Mouse (Mus musculus) midbrain, embryonic 14.5 days (tissue): ENCODE measurements around the gene Olfr523. TPM values are rescaled to one million over a fixed set of nuclear protein-coding genes. Genes with fewer than 3 reads are reported as not detected.

Source experiments
- ATAC-seq: fragments of 200-750 bp; cut with Nextera tagmentation; 2 replicates; pipeline ENCODE4 v1.8.0; 2017; ENCODE audit warnings: moderate number of reproducible peaks, moderate library complexity; ENCODE audit not compliant: low FRiP score, low TSS enrichment
- DNase-seq: peaks from one replicate; pipeline ENCODE4 v3.0.0-alpha.2; 2015
- H3K27ac ChIP-seq: fragments of 300-500 bp; sonication (generic); replicated peaks from 2 replicates; pipeline ENCODE4 v1.5.1; 2014; ENCODE audit warnings: mild to moderate bottlenecking, low read depth, low read length, moderate library complexity
- H3K27me3 ChIP-seq: fragments of 300-500 bp; sonication (generic); 2 replicates; pipeline ENCODE4 v1.6.1; 2014; ENCODE audit warnings: low read length, control low read depth, mixed read lengths; ENCODE audit not compliant: control insufficient read depth, insufficient read depth
- H3K36me3 ChIP-seq: fragments of 300-500 bp; sonication (generic); 2 replicates; pipeline ENCODE4 v1.6.1; 2014; ENCODE audit warnings: low read length, control low read depth; ENCODE audit not compliant: control insufficient read depth, insufficient read depth
- H3K4me1 ChIP-seq: fragments of 300-500 bp; sonication (generic); 2 replicates; pipeline ENCODE4 v1.6.1; 2014; ENCODE audit warnings: mild to moderate bottlenecking, antibody characterized with exemption, low read length, control low read depth; ENCODE audit not compliant: control insufficient read depth, insufficient read depth
- H3K4me2 ChIP-seq: fragments of 300-500 bp; sonication (generic); 2 replicates; pipeline ENCODE4 v1.6.1; 2014; ENCODE audit warnings: mild to moderate bottlenecking, low read length, moderate library complexity
- H3K4me3 ChIP-seq: fragments of 300-500 bp; sonication (generic); replicated peaks from 2 replicates; pipeline ENCODE4 v1.5.1; 2014; ENCODE audit warnings: low read depth, low read length
- H3K9ac ChIP-seq: fragments of 300-500 bp; sonication (generic); replicated peaks from 2 replicates; pipeline ENCODE4 v1.6.1; 2014; ENCODE audit warnings: mild to moderate bottlenecking, low read length, moderate library complexity
- H3K9me3 ChIP-seq: fragments of 300-500 bp; sonication (generic); 2 replicates; pipeline ENCODE4 v1.6.1; 2016; ENCODE audit warnings: low read length, control low read depth, mixed read lengths; ENCODE audit not compliant: control insufficient read depth
- WGBS: fragments of 180-500 bp; shearing (Covaris S2); extraction: QIAGEN DNeasy Blood & Tissue Kit; methylation state at CpG from one replicate; pipeline ENCODE4 v1.1.7; 2014; 5-methylcytosine and 5-hydroxymethylcytosine counted together
- polyA plus RNA-seq: library from polyadenylated mRNA; unstranded; fragments of >200 nt; fragmentation: Nextera tagmentation; extraction: Ambion mirVana; gene quantifications from 2 replicates; pipeline ENCODE4 v1.2.1, GENCODE M21; 2014

Gene Olfr523
- polyA plus RNA-seq, 1 experiment from 2014 or later, result not detected

DNA sequence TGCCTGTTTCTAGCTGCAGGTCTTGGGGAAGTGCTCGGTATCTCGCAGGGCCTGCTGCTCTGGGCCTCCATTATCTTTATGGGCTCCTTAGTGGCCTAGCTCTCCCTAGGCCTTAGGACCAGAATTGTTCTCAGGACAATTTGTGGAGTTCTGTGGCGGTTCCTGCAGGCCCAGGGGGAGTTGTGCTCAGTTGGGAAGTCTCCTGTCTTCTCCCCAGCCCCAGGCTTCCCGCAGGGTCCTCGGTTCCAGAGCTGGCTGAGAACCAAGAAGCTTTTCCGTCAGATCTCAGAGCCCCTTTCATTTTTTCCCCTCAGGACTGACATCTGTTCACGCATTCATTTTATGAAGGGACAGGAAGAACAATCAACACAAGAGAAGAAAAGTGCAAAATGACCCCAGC is 8.4 kb upstream of the Olfr523 start, which contains the start of gene Olfr522:
TSS of gene Olfr522 (minus strand) at position 101 of the 400 bp plus-strand sequence.
- no peak for DNase-seq
- Histone ChIP-seq H3K9ac (no peak within 1 kb of the TSS), H3K9me3 (no peaks in the 10 kb centered on the region), H3K36me3 (no peaks in the 10 kb centered on the region), H3K4me3 (no peak within 1 kb of the TSS), H3K4me2 (no peak within 1 kb of the TSS), H3K27ac (no peak within 1 kb of the TSS), H3K4me1 (no peaks in the 10 kb centered on the region), H3K27me3 (no peaks in the 10 kb centered on the region)
- WGBS, result 76% methylated on average over 7 of the region's 7 CpGs
- no peak for ATAC-seq

DNA sequence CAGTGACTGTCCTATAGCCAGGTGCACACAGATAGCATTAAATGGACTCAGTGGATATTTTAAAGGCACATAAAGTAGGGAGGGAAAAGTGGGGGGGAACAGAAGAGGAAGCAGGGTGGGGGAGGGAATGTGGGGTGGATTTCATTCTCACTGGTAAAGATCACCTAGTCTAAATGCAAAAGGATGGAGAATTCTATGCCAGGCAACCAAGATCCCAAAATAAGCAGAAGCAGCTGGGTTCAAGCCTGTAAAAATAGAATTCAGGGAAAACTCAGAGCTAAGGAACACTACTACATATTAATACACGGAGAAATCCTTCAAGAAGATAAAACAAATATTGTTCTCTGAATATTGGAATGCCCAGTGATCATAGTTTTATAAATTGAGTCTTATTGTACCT is 5.1 kb upstream of the Olfr523 start:
- no peak overlapping the region for H3K4me2 ChIP-seq
- H3K9ac ChIP-seq, result no peak overlapping the region
- H3K4me3 ChIP-seq, result no peak overlapping the region
- H3K27ac ChIP-seq, result no peak overlapping the region
- no peaks in the 10 kb centered on the region for H3K4me1 ChIP-seq
- 81% methylated on average over 1 of the region's 1 CpGs for WGBS
- ATAC-seq, result no peak
- H3K27me3 ChIP-seq, result no peaks in the 10 kb centered on the region
- H3K9me3 ChIP-seq, result no peaks in the 10 kb centered on the region
- DNase-seq, result no peak
- H3K36me3 ChIP-seq, result no peaks in the 10 kb centered on the region

DNA sequence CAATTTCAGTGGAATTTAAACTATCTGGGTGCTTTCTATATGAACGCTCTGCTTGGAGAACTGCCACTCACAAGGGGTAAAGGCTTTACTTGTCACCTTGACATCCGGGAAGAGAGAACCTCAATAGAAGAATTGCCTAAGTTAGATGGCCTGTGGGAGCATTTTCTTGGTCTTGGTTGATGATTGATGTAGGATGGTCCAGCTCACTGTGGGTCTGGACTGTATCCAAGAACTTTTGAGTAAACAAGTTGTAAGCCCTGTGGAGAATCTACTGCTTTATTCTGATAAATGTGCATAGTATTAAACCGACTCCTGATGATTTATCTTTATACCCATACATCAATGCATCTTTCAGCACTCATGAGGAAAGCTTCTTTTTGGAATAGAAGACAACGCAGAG is 3.6 kb upstream of the Olfr523 start:
- DNase-seq (no peak), ATAC-seq (no peak)
- Histone ChIP-seq H3K27me3 (no peaks in the 10 kb centered on the region), H3K9me3 (no peaks in the 10 kb centered on the region), H3K9ac (no peak overlapping the region), H3K27ac (no peak overlapping the region), H3K4me3 (no peak overlapping the region), H3K4me1 (no peaks in the 10 kb centered on the region), H3K4me2 (no peak overlapping the region), H3K36me3 (no peaks in the 10 kb centered on the region)
- 89% methylated on average over 4 of the region's 4 CpGs for WGBS

DNA sequence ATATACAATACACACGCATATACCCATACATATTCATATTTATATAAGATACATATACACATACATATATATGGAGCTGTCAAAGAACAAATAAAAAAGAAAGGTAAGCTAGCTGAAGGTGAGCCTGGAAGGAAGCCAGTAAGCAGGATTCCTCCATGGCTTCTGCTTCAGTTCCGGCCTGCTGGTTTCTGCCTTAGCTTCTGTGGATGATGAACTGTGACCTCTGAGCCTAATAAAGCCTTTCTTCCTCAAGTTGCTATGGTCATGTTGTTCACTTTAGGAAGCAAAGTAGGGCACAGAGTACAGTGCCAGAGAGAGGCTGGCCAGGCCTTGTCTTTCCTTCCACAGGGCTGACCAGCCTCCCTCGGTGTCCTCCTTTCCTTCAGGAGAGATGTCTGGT is 2.2 kb upstream of the Olfr523 start:
- no peak overlapping the region for H3K4me2 ChIP-seq
- H3K4me1 ChIP-seq, result no peaks in the 10 kb centered on the region
- no peaks in the 10 kb centered on the region for H3K36me3 ChIP-seq
- no peaks in the 10 kb centered on the region for H3K27me3 ChIP-seq
- no peak for ATAC-seq
- DNase-seq, result no peak
- 97% methylated on average over 3 of the region's 3 CpGs for WGBS
- H3K9ac ChIP-seq, result no peak overlapping the region
- H3K9me3 ChIP-seq, result no peaks in the 10 kb centered on the region
- no peak overlapping the region for H3K4me3 ChIP-seq
- no peak overlapping the region for H3K27ac ChIP-seq

DNA sequence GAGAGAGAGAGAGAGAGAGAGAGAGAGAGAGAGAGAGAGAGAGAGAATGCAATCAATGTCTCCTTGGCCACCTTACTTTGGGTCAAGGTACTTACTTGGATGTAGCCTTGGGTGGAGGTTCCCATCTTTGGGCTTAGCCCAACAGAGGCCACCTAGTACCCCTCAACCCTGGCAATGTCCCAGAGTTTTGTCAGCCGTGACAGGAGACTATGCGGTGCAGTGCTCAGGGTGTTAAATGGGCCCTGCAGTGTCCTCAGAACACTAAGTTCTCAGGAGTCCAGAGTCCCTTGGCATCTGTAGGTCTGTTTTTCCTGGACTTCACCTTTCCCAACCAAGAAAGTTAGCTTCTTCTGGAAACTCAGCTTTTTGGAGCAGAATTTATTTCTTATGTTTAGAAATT is 6.2 kb downstream of the Olfr523 start:
- Histone ChIP-seq H3K27me3 (no peaks in the 10 kb centered on the region), H3K4me1 (no peaks in the 10 kb centered on the region), H3K4me2 (no peak overlapping the region), H3K36me3 (no peaks in the 10 kb centered on the region), H3K9ac (no peak overlapping the region), H3K27ac (no peak overlapping the region), H3K9me3 (no peaks in the 10 kb centered on the region), H3K4me3 (no peak overlapping the region)
- WGBS, result 83% methylated on average over 2 of the region's 2 CpGs
- ATAC-seq (no peak), DNase-seq (no peak)

DNA sequence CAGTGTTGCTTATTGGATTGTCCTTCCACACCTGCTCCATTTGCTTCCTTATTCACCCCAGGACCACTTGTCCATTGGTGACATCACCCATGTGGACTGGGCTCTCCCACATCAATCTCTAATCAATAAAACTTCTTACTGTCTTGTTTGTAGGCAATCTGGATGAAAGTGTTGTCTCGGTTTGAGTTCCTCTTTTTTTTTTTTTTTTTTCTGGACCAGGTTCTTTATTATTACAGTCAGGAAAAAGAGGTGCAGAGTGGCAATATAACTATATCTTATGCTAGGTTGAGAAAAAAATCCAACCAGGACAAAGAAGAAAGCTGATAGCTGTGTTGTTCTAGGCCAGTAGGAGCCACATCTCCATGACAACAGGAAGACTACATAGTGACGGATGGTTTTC is 7.7 kb downstream of the Olfr523 start:
- no peaks in the 10 kb centered on the region for H3K36me3 ChIP-seq
- no peak for ATAC-seq
- WGBS, result 86% methylated on average over 2 of the region's 2 CpGs
- DNase-seq, result no peak
- H3K9me3 ChIP-seq, result no peaks in the 10 kb centered on the region
- H3K9ac ChIP-seq, result no peak overlapping the region
- H3K4me1 ChIP-seq, result no peaks in the 10 kb centered on the region
- no peak overlapping the region for H3K4me2 ChIP-seq
- H3K27me3 ChIP-seq, result no peaks in the 10 kb centered on the region
- no peak overlapping the region for H3K27ac ChIP-seq
- H3K4me3 ChIP-seq, result no peak overlapping the region

DNA sequence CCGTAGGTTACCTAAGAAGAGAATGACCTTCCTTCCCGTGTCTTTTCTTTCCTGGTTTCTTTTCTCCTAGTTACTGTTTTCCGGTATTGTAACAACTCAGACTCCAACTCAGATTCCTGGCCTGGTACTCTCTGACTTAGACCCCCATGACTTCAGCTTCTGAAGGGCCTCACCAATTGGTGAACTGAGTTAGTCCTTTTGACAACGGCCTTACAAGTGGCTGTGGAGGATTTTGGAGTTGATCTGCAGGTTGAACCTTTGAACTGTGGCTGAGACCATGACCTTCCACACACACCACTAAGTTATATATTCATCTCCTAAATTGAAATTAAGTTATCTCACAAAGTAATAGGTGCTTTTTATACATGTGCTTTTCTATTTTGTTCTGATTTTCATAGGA is 11.2 kb downstream of the Olfr523 start:
- WGBS, result 85% methylated on average over 4 of the region's 4 CpGs
- H3K27me3 ChIP-seq, result no peaks in the 10 kb centered on the region
- ATAC-seq (no peak), DNase-seq (no peak)
- H3K36me3 ChIP-seq, result no peaks in the 10 kb centered on the region
- no peak overlapping the region for H3K27ac ChIP-seq
- H3K4me2 ChIP-seq, result no peak overlapping the region
- H3K9me3 ChIP-seq, result no peaks in the 10 kb centered on the region
- H3K4me1 ChIP-seq, result no peaks in the 10 kb centered on the region
- H3K4me3 ChIP-seq, result no peak overlapping the region
- no peak overlapping the region for H3K9ac ChIP-seq

DNA sequence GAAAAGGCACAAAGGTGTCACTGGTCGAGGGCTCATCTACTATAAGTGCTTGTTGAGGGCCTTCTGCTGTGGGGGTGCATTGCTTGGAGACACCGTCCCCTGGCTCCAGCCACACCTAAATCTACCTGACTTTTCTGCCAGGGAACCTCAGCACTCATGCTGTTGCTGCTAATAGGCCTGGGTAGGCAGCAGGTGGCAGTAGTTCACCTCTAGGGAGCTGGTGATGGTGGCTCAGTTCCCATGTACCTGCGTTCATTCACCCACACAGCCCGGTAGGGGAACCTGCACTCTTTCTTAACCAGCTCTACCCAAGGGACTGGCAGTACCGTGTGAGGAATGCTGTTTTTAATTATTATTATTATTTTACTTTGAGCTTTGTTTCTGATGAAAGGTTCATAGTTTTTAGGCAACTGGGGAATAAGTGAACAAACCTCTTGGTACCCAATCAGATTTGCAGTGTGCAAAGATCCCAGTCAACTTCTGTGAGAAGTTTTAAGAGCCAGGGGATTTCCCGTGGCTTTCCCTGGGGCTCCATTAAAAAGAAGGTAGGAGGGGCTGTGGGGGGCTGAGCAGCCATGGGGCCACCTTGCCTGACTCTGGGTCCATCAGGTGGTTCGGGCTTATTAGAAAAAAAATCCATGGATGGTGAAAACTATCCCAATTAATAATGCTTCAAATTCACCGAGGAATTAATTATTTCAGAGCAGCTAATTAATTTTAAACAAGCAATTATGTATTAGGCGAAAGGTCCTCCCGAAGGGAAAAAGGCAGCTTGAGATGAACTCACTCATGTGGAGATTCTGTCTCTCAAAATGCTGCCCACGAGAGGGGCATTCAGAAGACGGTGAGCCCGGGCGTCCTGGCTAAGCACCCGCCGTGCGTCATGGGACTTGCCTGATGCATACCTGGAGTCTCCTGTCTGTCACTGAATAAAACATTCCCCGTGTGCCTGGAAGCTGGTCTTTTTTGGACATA is 13.9 kb downstream of the Olfr523 start:
- Histone ChIP-seq H3K4me3 (no peak overlapping the region), H3K36me3 (no peaks in the 10 kb centered on the region), H3K4me2 (no peak overlapping the region), H3K9me3 (no peaks in the 10 kb centered on the region), H3K4me1 (no peaks in the 10 kb centered on the region), H3K9ac (no peak overlapping the region), H3K27me3 (no peaks in the 10 kb centered on the region), H3K27ac (no peak overlapping the region)
- DNase-seq (peak; percentile 28), ATAC-seq (no peak)
- 63% methylated on average over 18 of the region's 18 CpGs for WGBS
